Mouse (Mus musculus) left cerebral cortex, postnatal 4 days (tissue): Measurements from ENCODE around the gene Gm498. TPM values are rescaled to one million over a fixed set of nuclear protein-coding genes. Genes with fewer than 3 reads are reported as not detected.

Experiments used
- DNase-seq: peaks from one replicate; pipeline ENCODE4 v3.0.0-alpha.2; 2022
- intact Hi-C: fragments of 180-260 bp; cut with DNase I; formaldehyde crosslinking; loops from one replicate; pipeline ENCODE4 v1.15.1; 2025
- total RNA-seq, 2 experiments: library from RNA; stranded (reverse); gene quantifications; 2 replicates each; pipeline ENCODE4 v1.2.3; 2021

The Gm498 gene
- total RNA-seq: not detected

- intact Hi-C loops: no loop called here
- DNase-seq: no peak
Observed at GRCm38 (mm10) chr7:143866538-143866937, at the start of gene Gm498. Gm498 (plus strand) TSS chr7:143866838.

GRCm38 (mm10) chr7:143819201-143819600 lies 47.4 kb upstream of the Gm498 start:
- DNase-seq: no peak
- intact Hi-C loops: no loop called here

- DNase-seq: no peak
- intact Hi-C loops: no loop called here
Observed at GRCm38 (mm10) chr7:143821241-143821640, 45.4 kb upstream of the Gm498 start.

GRCm38 (mm10) chr7:143822375-143823265 lies 44.0 kb upstream of the Gm498 start, which contains the start of the genes Nadsyn1 and Dhcr7:
Nadsyn1 (minus strand) TSS chr7:143822849.
Dhcr7 (plus strand) TSS chr7:143823145.
- peak; percentile 99 for DNase-seq
- intact Hi-C loops: no loop called here

GRCm38 (mm10) chr7:143823266-143823605 lies 43.4 kb upstream of the Gm498 start:
- intact Hi-C loops: no loop called here
- no peak for DNase-seq

GRCm38 (mm10) chr7:143826985-143827384 lies 39.7 kb upstream of the Gm498 start:
- no peak for DNase-seq
- intact Hi-C loops: no loop called here

GRCm38 (mm10) chr7:143829504-143830331 lies 36.9 kb upstream of the Gm498 start:
- DNase-seq: peak; percentile 98
- intact Hi-C loops: no loop called here

GRCm38 (mm10) chr7:143830399-143830798 lies 36.2 kb upstream of the Gm498 start:
- intact Hi-C loops: no loop called here

GRCm38 (mm10) chr7:143832196-143832595 lies 34.4 kb upstream of the Gm498 start:
- intact Hi-C loops: no loop called here
- no peak for DNase-seq

More at GRCm38 (mm10) chr7:143830399-143830798, 36.2 kb upstream of the Gm498 start:
- DNase-seq: no peak

- intact Hi-C loops: no loop called here
- DNase-seq: no peak
Observed at GRCm38 (mm10) chr7:143832611-143833010, 34.0 kb upstream of the Gm498 start.

GRCm38 (mm10) chr7:143833581-143834190 lies 33.0 kb upstream of the Gm498 start:
- intact Hi-C loops: no loop called here
- DNase-seq: no peak

GRCm38 (mm10) chr7:143834316-143834715 lies 32.3 kb upstream of the Gm498 start:
- intact Hi-C loops: no loop called here
- no peak for DNase-seq

- DNase-seq: no peak
- intact Hi-C loops: no loop called here
Observed at GRCm38 (mm10) chr7:143834972-143835371, 31.7 kb upstream of the Gm498 start.

GRCm38 (mm10) chr7:143837705-143838358 lies 28.8 kb upstream of the Gm498 start:
- intact Hi-C loops: no loop called here
- DNase-seq: peak; percentile 18

GRCm38 (mm10) chr7:143840121-143840520 lies 26.5 kb upstream of the Gm498 start:
- no peak for DNase-seq
- intact Hi-C loops: no loop called here

GRCm38 (mm10) chr7:143841301-143841700 lies 25.3 kb upstream of the Gm498 start:
- intact Hi-C loops: no loop called here

GRCm38 (mm10) chr7:143848127-143848767 lies 18.4 kb upstream of the Gm498 start:
- DNase-seq: no peak
- intact Hi-C loops: no loop called here

More at GRCm38 (mm10) chr7:143841301-143841700, 25.3 kb upstream of the Gm498 start:
- no peak for DNase-seq

GRCm38 (mm10) chr7:143848768-143849482 lies 17.7 kb upstream of the Gm498 start:
- no peak for DNase-seq
- intact Hi-C loops: no loop called here

- intact Hi-C loops: no loop called here
- DNase-seq: no peak
Observed at GRCm38 (mm10) chr7:143868874-143869273, 2.2 kb downstream of the Gm498 start.
